Mouse (Mus musculus) heart, adult 2 months (tissue): ENCODE results near the gene Myl6b. TPM values are rescaled to one million over a fixed set of nuclear protein-coding genes. Genes with fewer than 3 reads are reported as not detected.

Source experiments
- DNase-seq, 2 experiments: peaks; one replicate each; pipeline ENCODE4 v3.0.0; 2021
- H3K27ac ChIP-seq: fragments of 200-600 bp; 2 replicates; pipeline ENCODE4 v1.8.1; 2022
- H3K27me3 ChIP-seq: fragments of 200-500 bp; 2 replicates; pipeline ENCODE4 v1.6.1; 2012; ENCODE audit warnings: mild to moderate bottlenecking, low read length, inconsistent platforms, mixed read lengths; ENCODE audit not compliant: control insufficient read depth, insufficient read depth
- H3K36me3 ChIP-seq: fragments of 200-500 bp; 2 replicates; pipeline ENCODE4 v1.6.1; 2012; ENCODE audit warnings: low read length, inconsistent platforms; ENCODE audit not compliant: control insufficient read depth, insufficient read depth
- H3K4me1 ChIP-seq: fragments of 200-500 bp; 2 replicates; pipeline ENCODE4 v1.6.1; 2011; ENCODE audit warnings: low read length; ENCODE audit not compliant: control insufficient read depth, insufficient read depth
- H3K4me3 ChIP-seq: fragments of 200-600 bp; 2 replicates; pipeline ENCODE4 v1.8.1; 2022
- H3K79me2 ChIP-seq: fragments of 200-500 bp; replicated peaks from 2 replicates; pipeline ENCODE4 v1.6.1; 2012; ENCODE audit warnings: mild to moderate bottlenecking, inconsistent platforms, low read length, moderate library complexity, mixed read lengths; ENCODE audit not compliant: control insufficient read depth, insufficient read depth
- H3K9ac ChIP-seq: fragments of 200-500 bp; 2 replicates; pipeline ENCODE4 v1.6.1; 2012; ENCODE audit warnings: low read depth, mild to moderate bottlenecking, control low read depth, inconsistent platforms, low read length, mixed read lengths
- CTCF ChIP-seq: fragments of 200-600 bp; IDR thresholded peaks from 2 replicates; pipeline ENCODE4 v1.8.1; 2022; ENCODE audit warnings: antibody characterized with exemption, mild to moderate bottlenecking, moderate library complexity
- EP300 ChIP-seq: fragments of 200-500 bp; IDR thresholded peaks from 2 replicates; pipeline ENCODE4 v1.6.1; 2011; ENCODE audit warnings: low read depth, low read length, control low read depth; ENCODE audit not compliant: insufficient read depth
- POLR2A ChIP-seq: fragments of 200-500 bp; IDR thresholded peaks from 2 replicates; pipeline ENCODE4 v1.6.1; 2011; ENCODE audit warnings: mild to moderate bottlenecking, low read depth, low read length, control low read depth; ENCODE audit not compliant: insufficient read depth
- WGBS: fragments of 180-500 bp; shearing (Covaris S2); methylation state at CpG from one replicate; pipeline ENCODE4 v1.1.7; 2018; 5-methylcytosine and 5-hydroxymethylcytosine counted together
- intact Hi-C: fragments of 180-260 bp; cut with DNase I; formaldehyde crosslinking; loops from one replicate; pipeline ENCODE4 v1.15.1; 2025
- polyA plus RNA-seq: library from polyadenylated mRNA; depleted of rRNA; stranded (reverse); fragments of >200 nt; gene quantifications from 2 replicates; pipeline ENCODE4 v1.2.3, GENCODE M21; 2012
- total RNA-seq, 2 experiments: library from RNA; stranded (reverse); gene quantifications; 2 replicates each; pipeline ENCODE4 v1.2.3; 2021

Myl6b gene
- total and polyA plus RNA-seq, 3 experiments, result 2.9 to 3.8 (median 3.5) TPM

- Histone ChIP-seq H3K27me3 (no peaks in the 10 kb centered on the region), H3K79me2 (no peaks in the 10 kb centered on the region), H3K27ac (peak overlapping the region; percentile 95), H3K9ac (peak overlapping the region; percentile 81), H3K36me3 (no peaks in the 10 kb centered on the region), H3K4me1 (peaks cover 1% of the 10 kb centered on the region; the same call in 1 of the 2 replicates), H3K4me3 (peak overlapping the region; percentile 100)
- intact Hi-C loops, result loop anchor here (5.0 kb wide), 2 partner anchors 33 to 113 kb away; partner anchors contain the start of genes Myl6, Nabp2 and Rnf41
- TF ChIP-seq EP300 (no peak), POLR2A (peak; percentile 19; the same call in 1 of the 2 replicates)
- DNase-seq, result peak; percentile 70 to 74
- 3% methylated on average over 58 of the region's 58 CpGs for WGBS
Observed at GRCm38 (mm10) chr10:128524732-128525662, 26.5 kb upstream of the Myl6b start.

- intact Hi-C loops, result no loop called here
- Histone ChIP-seq H3K27ac (peak overlapping the region; percentile 95), H3K36me3 (no peaks in the 10 kb centered on the region), H3K27me3 (no peaks in the 10 kb centered on the region), H3K4me1 (peaks cover 1% of the 10 kb centered on the region; the same call in 1 of the 2 replicates), H3K4me3 (peak overlapping the region; percentile 100), H3K79me2 (no peaks in the 10 kb centered on the region), H3K9ac (peak overlapping the region; percentile 81)
- 43% methylated on average over 11 of the region's 11 CpGs for WGBS
- TF ChIP-seq POLR2A, result 0 out of 2 replicates have a peak, but pooled peaks have one; percentile 17
- TF ChIP-seq CTCF, result no peak
- DNase-seq, result peak in 1 of 2 experiments; percentile 31
Observed at GRCm38 (mm10) chr10:128524111-128524731, 25.7 kb upstream of the Myl6b start.

GRCm38 (mm10) chr10:128522351-128522750 lies 23.9 kb upstream of the Myl6b start:
- WGBS, result 83% methylated on average over 6 of the region's 6 CpGs
- TF ChIP-seq EP300, result no peak
- TF ChIP-seq CTCF, result no peak
- no peak for TF ChIP-seq POLR2A
- peaks cover 1% of the 10 kb centered on the region; the same call in 1 of the 2 replicates for H3K4me1 ChIP-seq
- intact Hi-C loops, result no loop called here
- H3K4me3 ChIP-seq, result no peak overlapping the region
- no peaks in the 10 kb centered on the region for H3K79me2 ChIP-seq
- H3K36me3 ChIP-seq, result no peaks in the 10 kb centered on the region
- H3K27ac ChIP-seq, result no peak overlapping the region
- no peak for DNase-seq
- no peaks in the 10 kb centered on the region for H3K27me3 ChIP-seq
- no peak overlapping the region for H3K9ac ChIP-seq

- WGBS, result 89% methylated on average over 16 of the region's 16 CpGs
- H3K4me3 ChIP-seq, result no peak overlapping the region
- intact Hi-C loops, result no loop called here
Observed at GRCm38 (mm10) chr10:128520591-128520990, 22.1 kb upstream of the Myl6b start.

GRCm38 (mm10) chr10:128518833-128519232 lies 20.3 kb upstream of the Myl6b start:
- TF ChIP-seq CTCF, result peak; percentile 78
- TF ChIP-seq POLR2A, result no peak
- 0 out of 2 replicates have a peak, but pooled peaks have one; percentile 66 for TF ChIP-seq EP300
- intact Hi-C loops, result loop anchor here (1.0 kb wide), 1 partner anchor 17 kb away; no protein-coding TSS in a partner anchor
- H3K27ac ChIP-seq, result no peak overlapping the region
- H3K4me3 ChIP-seq, result no peak overlapping the region
- H3K4me1 ChIP-seq, result no peaks in the 10 kb centered on the region
- H3K36me3 ChIP-seq, result no peaks in the 10 kb centered on the region
- WGBS, result 81% methylated on average over 7 of the region's 7 CpGs
- DNase-seq, result peak; percentile 50 to 70
- no peak overlapping the region for H3K9ac ChIP-seq
- H3K79me2 ChIP-seq, result no peaks in the 10 kb centered on the region
- H3K27me3 ChIP-seq, result no peaks in the 10 kb centered on the region

More at GRCm38 (mm10) chr10:128520591-128520990, 22.1 kb upstream of the Myl6b start:
- no peaks in the 10 kb centered on the region for H3K79me2 ChIP-seq
- no peak overlapping the region for H3K9ac ChIP-seq
- no peaks in the 10 kb centered on the region for H3K27me3 ChIP-seq
- H3K27ac ChIP-seq, result no peak overlapping the region
- no peaks in the 10 kb centered on the region for H3K4me1 ChIP-seq
- DNase-seq, result no peak
- H3K36me3 ChIP-seq, result no peaks in the 10 kb centered on the region
- TF ChIP-seq POLR2A (no peak), EP300 (no peak), CTCF (no peak)

- no peaks in the 10 kb centered on the region for H3K79me2 ChIP-seq
- DNase-seq, result no peak
- H3K27me3 ChIP-seq, result no peaks in the 10 kb centered on the region
- no peak overlapping the region for H3K9ac ChIP-seq
- TF ChIP-seq EP300 (no peak), POLR2A (no peak), CTCF (no peak)
- no peaks in the 10 kb centered on the region for H3K36me3 ChIP-seq
- H3K4me1 ChIP-seq, result no peaks in the 10 kb centered on the region
- H3K4me3 ChIP-seq, result no peak overlapping the region
- no peak overlapping the region for H3K27ac ChIP-seq
- intact Hi-C loops, result no loop called here
- WGBS, result 59% methylated on average over 6 of the region's 6 CpGs
Observed at GRCm38 (mm10) chr10:128516677-128517076, 18.2 kb upstream of the Myl6b start.
